Mouse (Mus musculus): ENCODE data around the gene Ppib.
A peak's percentile ranks its signal among the peaks of the same experiment; 100 is the strongest.

Gene Ppib

GRCm38 (mm10) chr9:66078072-66078471 lies 18.1 kb downstream of the Ppib start:
- no peak for DNase-seq (ENCODE audit: low spot score)

DNA sequence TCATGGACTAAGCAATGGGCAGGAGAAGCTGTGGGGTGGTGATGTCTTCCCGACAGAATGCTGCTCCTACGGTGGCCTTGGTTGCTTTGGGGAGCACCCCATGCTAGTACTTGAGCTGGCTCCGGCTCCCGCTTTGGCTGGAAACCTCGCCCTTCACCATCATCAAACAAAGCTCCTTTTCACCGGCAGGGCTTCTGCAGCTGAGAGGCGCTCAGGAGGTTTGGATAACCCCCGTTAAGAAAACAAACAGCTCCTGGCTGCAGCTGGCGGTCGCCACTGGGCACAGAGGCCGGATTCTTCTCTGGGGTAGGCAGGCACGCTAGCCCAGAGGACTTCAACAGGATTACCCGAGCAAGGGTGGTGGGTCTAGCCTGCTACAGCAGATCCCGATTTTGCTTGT lies 18.5 kb downstream of the Ppib start:
- DNase-seq (ENCODE audit: low spot score) = peak; percentile 65

DNA sequence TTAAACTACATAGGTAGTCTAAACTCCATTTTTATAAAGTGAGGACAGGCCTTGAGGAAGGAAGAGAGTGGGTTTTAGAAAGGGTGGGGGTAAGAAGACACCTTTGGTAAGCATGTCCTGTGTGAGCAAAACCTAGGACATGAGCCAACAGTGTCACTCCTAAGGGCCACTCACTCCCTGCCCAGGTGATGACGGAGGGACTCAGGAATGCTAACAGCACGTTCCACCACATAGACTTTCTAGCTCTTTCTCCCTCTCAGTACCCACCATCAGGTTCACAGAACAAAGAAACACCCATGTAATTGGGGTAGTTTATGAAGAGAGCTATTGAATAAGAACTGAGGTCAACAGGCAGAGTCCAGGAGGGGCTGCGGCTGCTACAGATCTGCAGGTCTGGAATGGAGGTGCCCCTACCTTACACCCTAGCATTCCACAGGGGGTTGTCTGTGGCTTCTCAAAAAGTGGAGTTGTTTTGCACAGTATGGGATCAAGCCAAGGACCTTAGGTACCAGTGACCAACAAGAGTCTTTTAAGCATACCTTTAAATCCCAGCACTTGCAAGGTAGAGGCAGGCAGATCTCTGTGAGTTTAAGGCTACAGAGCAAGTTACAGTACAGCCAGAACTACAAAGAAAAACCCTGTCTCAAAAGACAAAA lies 20.9 kb downstream of the Ppib start:
- DNase-seq (ENCODE audit: low spot score) = no peak

DNA sequence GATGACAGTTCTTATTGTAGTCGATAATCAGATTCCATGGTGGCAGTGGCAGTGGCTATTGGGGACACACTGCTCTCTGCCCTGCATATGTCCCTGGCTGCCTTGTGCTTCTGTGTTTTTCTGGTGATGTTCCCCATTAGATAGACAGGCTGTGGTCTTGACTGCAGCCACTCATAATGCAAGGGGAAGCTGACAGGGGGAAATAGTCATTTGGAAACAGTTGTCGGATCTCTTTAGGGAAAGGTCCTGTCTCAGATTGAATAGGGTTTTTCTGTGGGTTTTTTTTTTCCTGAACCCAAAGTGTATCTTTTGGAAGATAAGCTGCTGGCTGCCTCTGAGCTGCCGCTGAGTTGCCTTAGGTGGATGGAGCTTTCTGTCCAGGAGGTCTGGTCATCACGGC lies 22.0 kb downstream of the Ppib start:
- no peak for DNase-seq (ENCODE audit: low spot score)

DNA sequence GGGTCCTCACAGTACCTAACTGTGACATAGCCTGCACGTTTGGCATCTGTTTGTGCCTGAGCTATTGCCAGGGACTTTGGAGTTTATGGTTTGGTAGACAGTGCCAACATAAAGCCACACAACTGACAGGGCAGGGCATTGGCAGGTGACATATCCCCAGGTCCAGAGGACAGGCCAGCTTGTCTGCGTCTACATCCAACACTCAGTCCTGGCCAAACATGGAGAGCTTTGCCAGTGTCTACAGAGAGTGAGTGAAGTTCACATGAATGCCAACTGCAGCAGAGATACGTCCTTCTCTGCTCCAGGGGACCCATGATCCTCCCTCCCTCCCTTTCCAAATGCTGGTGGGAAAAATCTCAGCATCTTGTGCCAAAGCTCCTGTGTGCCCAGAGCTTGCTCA lies 24.1 kb downstream of the Ppib start:
- no peak for DNase-seq (ENCODE audit: low spot score)

- no peak for DNase-seq (ENCODE audit: low spot score)
These were observed 27.0 kb downstream of the Ppib start for GRCm38 (mm10) chr9:66087062-66087461.

GRCm38 (mm10) chr9:66088411-66088810 lies 28.4 kb downstream of the Ppib start:
- DNase-seq (ENCODE audit: low spot score) = peak; percentile 76

GRCm38 (mm10) chr9:66090593-66091244 lies 30.7 kb downstream of the Ppib start:
- no peak for DNase-seq (ENCODE audit: low spot score)

- no peak for DNase-seq (ENCODE audit: low spot score)
These were observed 31.6 kb downstream of the Ppib start for GRCm38 (mm10) chr9:66091327-66092231.

GRCm38 (mm10) chr9:66092664-66093063 lies 32.6 kb downstream of the Ppib start:
- no peak for DNase-seq (ENCODE audit: low spot score)

GRCm38 (mm10) chr9:66101577-66101976 lies 41.6 kb downstream of the Ppib start:
- no peak for DNase-seq (ENCODE audit: low spot score)

DNA sequence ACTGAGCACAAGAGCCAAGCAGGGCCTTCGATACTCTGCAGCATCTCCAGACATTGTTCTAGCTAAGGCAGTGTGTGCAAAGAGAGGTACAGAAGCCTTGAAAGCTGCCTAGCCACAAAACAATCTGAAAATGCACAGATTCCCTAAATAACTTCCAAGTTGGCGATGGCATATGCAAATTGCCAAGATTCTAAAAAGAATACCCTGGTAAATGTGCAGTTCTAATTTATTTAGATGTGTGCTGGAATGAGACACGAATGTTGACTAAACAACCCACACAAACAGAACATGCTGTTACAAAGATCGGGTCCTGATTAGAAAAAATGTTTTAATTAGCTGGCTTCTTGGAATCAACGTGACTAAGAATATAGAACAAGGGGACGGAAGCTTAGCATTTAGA lies 42.6 kb downstream of the Ppib start:
- DNase-seq (ENCODE audit: low spot score) = no peak

- DNase-seq (ENCODE audit: low spot score) = no peak
These were observed 44.6 kb downstream of the Ppib start for GRCm38 (mm10) chr9:66104601-66105000.

- DNase-seq (ENCODE audit: low spot score) = no peak
These were observed 45.1 kb downstream of the Ppib start for GRCm38 (mm10) chr9:66105168-66105567.

DNA sequence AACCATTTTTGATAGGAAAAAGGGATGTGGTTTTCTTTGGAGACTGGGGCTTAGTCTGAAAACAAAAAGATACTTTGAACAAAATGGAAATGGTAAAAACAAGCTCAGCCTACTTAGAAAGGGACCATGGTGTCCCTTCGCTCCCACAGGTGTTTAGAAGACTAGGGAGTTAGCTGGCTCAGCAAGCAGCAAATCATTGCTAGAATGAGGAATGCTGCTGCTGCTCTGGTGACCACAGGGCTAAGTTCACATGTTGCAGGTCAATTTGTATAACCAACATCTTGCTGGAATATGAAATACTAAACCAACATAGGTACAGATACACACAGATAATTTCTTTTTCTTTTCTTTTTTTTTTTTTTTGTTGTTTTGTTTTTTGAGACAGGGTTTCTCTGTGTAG lies 49.6 kb downstream of the Ppib start:
- DNase-seq (ENCODE audit: low spot score) = no peak

DNA sequence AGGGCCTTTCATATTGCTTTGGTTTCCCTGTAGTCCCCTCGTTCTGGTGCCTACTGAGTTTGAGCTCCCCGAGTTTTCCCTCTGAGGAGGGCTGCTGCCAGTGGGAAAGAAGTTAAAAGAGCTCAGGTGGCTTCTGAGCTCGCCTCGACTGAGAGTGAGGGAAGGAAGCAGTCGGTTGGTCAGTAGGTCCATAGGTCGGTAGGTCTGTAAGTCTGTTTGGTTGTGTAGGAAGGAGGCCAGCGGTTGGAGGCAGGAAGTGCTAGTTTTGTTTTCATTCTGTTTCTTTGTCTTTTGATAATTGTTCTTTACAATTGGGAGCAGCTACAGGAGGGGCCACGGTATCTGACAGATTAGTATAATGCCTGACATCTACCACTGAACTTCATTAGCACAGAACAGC lies 50.1 kb downstream of the Ppib start:
- DNase-seq (ENCODE audit: low spot score) = no peak

DNA sequence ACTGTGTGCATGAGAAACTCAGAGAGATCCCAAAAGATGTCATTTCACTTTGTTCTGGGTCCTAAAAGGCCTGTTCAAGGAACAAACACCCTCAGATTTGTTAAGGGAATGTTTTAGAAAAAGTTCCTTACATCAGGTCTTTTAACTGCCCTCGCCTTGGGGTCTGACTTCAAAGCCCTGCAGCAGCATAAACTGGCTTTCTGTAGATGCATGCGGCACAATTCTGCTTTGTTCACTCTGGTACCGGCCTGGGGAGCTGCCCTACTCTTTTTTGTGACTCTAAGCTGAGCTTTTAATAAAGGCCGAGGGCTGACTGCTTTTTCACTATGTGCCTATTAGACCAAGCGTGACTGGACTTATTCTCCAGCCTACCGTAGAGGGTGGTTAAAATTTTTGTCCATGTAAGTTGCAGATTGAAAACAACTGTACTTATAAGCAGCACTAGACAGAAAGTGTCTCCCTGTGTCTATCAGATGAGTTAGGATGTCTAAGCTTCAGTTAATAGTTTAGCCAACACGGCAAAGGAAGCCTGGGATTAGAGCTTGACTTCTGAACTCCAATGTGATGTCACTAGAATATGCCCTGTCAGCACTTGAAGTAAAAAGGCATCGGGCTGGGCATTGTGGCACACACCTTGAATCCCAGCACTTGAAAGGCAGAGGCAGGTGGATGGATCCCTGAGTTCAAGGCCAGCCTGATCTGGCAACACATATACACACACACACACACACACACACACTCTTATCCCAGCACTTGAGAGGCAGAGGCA lies 50.8 kb downstream of the Ppib start:
- DNase-seq (ENCODE audit: low spot score) = no peak

DNA sequence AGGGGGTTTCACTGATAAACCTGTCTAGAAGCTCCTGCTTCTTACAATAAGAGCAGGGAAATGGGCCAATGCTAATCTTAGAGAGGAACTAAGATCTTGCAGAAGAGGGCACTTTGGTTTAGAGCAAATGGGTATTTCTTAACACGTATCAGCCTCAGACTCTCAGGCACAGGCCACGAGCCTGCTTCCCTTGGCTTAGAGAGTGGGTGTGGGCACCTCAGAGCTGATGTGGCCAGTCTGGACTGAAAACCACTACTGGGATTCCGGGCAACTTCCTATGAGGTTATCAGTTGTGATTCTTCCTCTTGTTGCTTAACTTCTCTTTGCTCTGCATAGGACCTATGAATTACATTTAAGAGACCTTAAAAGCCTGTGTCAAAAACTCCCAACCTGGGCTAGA lies 54.3 kb downstream of the Ppib start:
- DNase-seq (ENCODE audit: low spot score) = no peak

Measured in embryo, embryonic 10 days (tissue).